Mouse (Mus musculus): ENCODE results near the gene Ypel3. TPM values are rescaled to one million over a fixed set of nuclear protein-coding genes. Genes with fewer than 3 reads are reported as not detected.

Gene Ypel3
- polyA plus RNA-seq, 2 experiments = 74.2 to 76.0 TPM

GRCm38 (mm10) chr7:126740977-126741376 lies 35.8 kb upstream of the Ypel3 start:
- no peaks in the 10 kb centered on the region for H3K36me3 ChIP-seq (replicated peaks; ENCODE audit: control insufficient read depth, insufficient read depth, low read depth)
- H3K27me3 ChIP-seq (ENCODE audit: control insufficient read depth, insufficient read depth, low read length) = no peaks in the 10 kb centered on the region
- TF ChIP-seq CTCF (IDR thresholded peaks at IDR 0.05; ENCODE audit: low read depth) (no peak), EP300 (IDR thresholded peaks at IDR 0.05; ENCODE audit: low read depth) (no peak)
- no peak overlapping the region for H3K27ac ChIP-seq
- no peak for ATAC-seq (ENCODE audit: insufficient read depth)
- no peak overlapping the region for H3K4me3 ChIP-seq (ENCODE audit: insufficient read depth in 1 of 2, low read depth in 2 of 2, low read length in 2 of 2)
- DNase-seq (ENCODE audit: low read depth in 3 of 3, low spot score in 3 of 3) = no peak
- no peaks in the 10 kb centered on the region for H3K4me1 ChIP-seq (replicated peaks; ENCODE audit: control insufficient read depth in 2 of 2, insufficient read depth in 2 of 2, low read length in 1 of 2)
- H3K9me3 ChIP-seq (ENCODE audit: control insufficient read depth, low read length) = no peaks in the 10 kb centered on the region
- H3K9ac ChIP-seq (replicated peaks) = no peak overlapping the region
- no peak overlapping the region for H3K4me2 ChIP-seq (ENCODE audit: low read depth)
- 41% methylated on average over 5 of the region's 5 CpGs for WGBS (ENCODE audit: insufficient replicate concordance)

- H3K36me3 ChIP-seq (replicated peaks; ENCODE audit: control insufficient read depth, insufficient read depth, low read depth) = no peaks in the 10 kb centered on the region
- 0 out of 4 replicates have a peak, but pooled peaks cover 0 to under 1% of the 10 kb centered on the region in 2 experiments for H3K4me1 ChIP-seq (replicated peaks; ENCODE audit: control insufficient read depth in 2 of 2, insufficient read depth in 2 of 2, low read length in 1 of 2)
- no peaks in the 10 kb centered on the region for H3K9me3 ChIP-seq (ENCODE audit: control insufficient read depth, low read length)
- H3K4me3 ChIP-seq (ENCODE audit: insufficient read depth in 1 of 2, low read depth in 2 of 2, low read length in 2 of 2) = no peak overlapping the region
- DNase-seq (ENCODE audit: low read depth in 3 of 3, low spot score in 3 of 3) (no peak), ATAC-seq (ENCODE audit: insufficient read depth) (no peak)
- no peak overlapping the region for H3K9ac ChIP-seq (replicated peaks)
- no peak for TF ChIP-seq CTCF (IDR thresholded peaks at IDR 0.05; ENCODE audit: low read depth)
- H3K4me2 ChIP-seq (ENCODE audit: low read depth) = no peak overlapping the region
- 65% methylated on average over 5 of the region's 5 CpGs for WGBS (ENCODE audit: insufficient replicate concordance)
- no peak overlapping the region for H3K27ac ChIP-seq
- no peaks in the 10 kb centered on the region for H3K27me3 ChIP-seq (ENCODE audit: control insufficient read depth, insufficient read depth, low read length)
Observed at GRCm38 (mm10) chr7:126741452-126741851, 35.3 kb upstream of the Ypel3 start.

- Histone ChIP-seq H3K4me2 (ENCODE audit: low read depth) (no peak overlapping the region), H3K4me1 (replicated peaks; ENCODE audit: control insufficient read depth in 2 of 2, insufficient read depth in 2 of 2, low read length in 1 of 2) (peaks cover 0 to 4% of the 10 kb centered on the region in 2 experiments; a peak in 1 of 4 replicates), H3K27me3 (ENCODE audit: control insufficient read depth, insufficient read depth, low read length) (no peaks in the 10 kb centered on the region), H3K27ac (no peak overlapping the region), H3K4me3 (ENCODE audit: insufficient read depth in 1 of 2, low read depth in 2 of 2, low read length in 2 of 2) (no peak overlapping the region), H3K36me3 (replicated peaks; ENCODE audit: control insufficient read depth, insufficient read depth, low read depth) (no peaks in the 10 kb centered on the region), H3K9ac (replicated peaks) (no peak overlapping the region), H3K9me3 (ENCODE audit: control insufficient read depth, low read length) (no peaks in the 10 kb centered on the region)
- ATAC-seq (ENCODE audit: insufficient read depth) = no peak
- 76% methylated on average over 13 of the region's 13 CpGs for WGBS (ENCODE audit: insufficient replicate concordance)
- no peak for TF ChIP-seq CTCF (IDR thresholded peaks at IDR 0.05; ENCODE audit: low read depth)
- TF ChIP-seq EP300 (IDR thresholded peaks at IDR 0.05; ENCODE audit: low read depth) = no peak
- DNase-seq (ENCODE audit: low read depth in 3 of 3, low spot score in 3 of 3) = no peak
Observed at GRCm38 (mm10) chr7:126741964-126742482, 34.7 kb upstream of the Ypel3 start.

- no peak for DNase-seq (ENCODE audit: low read depth in 3 of 3, low spot score in 3 of 3)
- H3K4me1 ChIP-seq (replicated peaks; ENCODE audit: control insufficient read depth in 2 of 2, insufficient read depth in 2 of 2, low read length in 1 of 2) = peaks cover 0 to 11% of the 10 kb centered on the region in 2 experiments; a peak in 2 of 4 replicates
- 31% methylated on average over 12 of the region's 12 CpGs for WGBS (ENCODE audit: insufficient replicate concordance)
- H3K9ac ChIP-seq (replicated peaks) = no peak overlapping the region
- H3K27me3 ChIP-seq (ENCODE audit: control insufficient read depth, insufficient read depth, low read length) = no peaks in the 10 kb centered on the region
- H3K9me3 ChIP-seq (ENCODE audit: control insufficient read depth, low read length) = no peaks in the 10 kb centered on the region
- peak overlapping the region; percentile 29 for H3K27ac ChIP-seq
- 0 out of 2 replicates have a peak, but pooled peaks have one; percentile 34 for ATAC-seq (ENCODE audit: insufficient read depth)
- peak overlapping the region; percentile 51 for H3K4me2 ChIP-seq (ENCODE audit: low read depth)
- TF ChIP-seq EP300 (IDR thresholded peaks at IDR 0.05; ENCODE audit: low read depth) (no peak), CTCF (IDR thresholded peaks at IDR 0.05; ENCODE audit: low read depth) (no peak)
- peak overlapping the region; percentile 6 to 21; a peak in 3 of 4 replicates for H3K4me3 ChIP-seq (ENCODE audit: insufficient read depth in 1 of 2, low read depth in 2 of 2, low read length in 2 of 2)
- no peaks in the 10 kb centered on the region for H3K36me3 ChIP-seq (replicated peaks; ENCODE audit: control insufficient read depth, insufficient read depth, low read depth)
Observed at GRCm38 (mm10) chr7:126746066-126746465, 30.7 kb upstream of the Ypel3 start.

- TF ChIP-seq EP300 (IDR thresholded peaks at IDR 0.05; ENCODE audit: low read depth) = no peak
- no peak for TF ChIP-seq CTCF (IDR thresholded peaks at IDR 0.05; ENCODE audit: low read depth)
- DNase-seq (ENCODE audit: low read depth in 3 of 3, low spot score in 3 of 3) (peak in 1 of 3 experiments; percentile 40), ATAC-seq (ENCODE audit: insufficient read depth) (peak; percentile 51)
- no peaks in the 10 kb centered on the region for H3K27me3 ChIP-seq (ENCODE audit: control insufficient read depth, insufficient read depth, low read length)
- H3K4me2 ChIP-seq (ENCODE audit: low read depth) = peak overlapping the region; percentile 51
- H3K9ac ChIP-seq (replicated peaks) = no peak overlapping the region
- H3K4me3 ChIP-seq (ENCODE audit: insufficient read depth in 1 of 2, low read depth in 2 of 2, low read length in 2 of 2) = peak overlapping the region; percentile 21 to 30; a peak in 3 of 4 replicates
- peaks cover 0 to 11% of the 10 kb centered on the region in 2 experiments; a peak in 2 of 4 replicates for H3K4me1 ChIP-seq (replicated peaks; ENCODE audit: control insufficient read depth in 2 of 2, insufficient read depth in 2 of 2, low read length in 1 of 2)
- WGBS (ENCODE audit: insufficient replicate concordance) = 15% methylated on average over 6 of the region's 6 CpGs
- H3K9me3 ChIP-seq (ENCODE audit: control insufficient read depth, low read length) = no peaks in the 10 kb centered on the region
- H3K36me3 ChIP-seq (replicated peaks; ENCODE audit: control insufficient read depth, insufficient read depth, low read depth) = no peaks in the 10 kb centered on the region
- peak overlapping the region; percentile 29 for H3K27ac ChIP-seq
Observed at GRCm38 (mm10) chr7:126746798-126747197, 30.0 kb upstream of the Ypel3 start.
